Mouse (Mus musculus) liver, embryonic 15.5 days (tissue): ENCODE measurements around the gene Ep400. TPM values are rescaled to one million over a fixed set of nuclear protein-coding genes. Genes with fewer than 3 reads are reported as not detected.

Experiments used
- ATAC-seq: fragments of 200-750 bp; cut with Nextera tagmentation; 2 replicates; pipeline ENCODE4 v1.8.0; 2017; ENCODE audit warnings: moderate number of reproducible peaks, mild to moderate bottlenecking, moderate library complexity; ENCODE audit not compliant: insufficient read depth
- H3K27ac ChIP-seq: fragments of 300-500 bp; sonication (generic); replicated peaks from 2 replicates; pipeline ENCODE4 v1.5.1; 2015; ENCODE audit warnings: mild to moderate bottlenecking, inconsistent platforms
- H3K27me3 ChIP-seq: fragments of 300-500 bp; sonication (generic); 2 replicates; pipeline ENCODE4 v1.6.1; 2015; ENCODE audit warnings: mild to moderate bottlenecking, inconsistent platforms
- H3K36me3 ChIP-seq: fragments of 300-500 bp; sonication (generic); replicated peaks from 2 replicates; pipeline ENCODE4 v1.6.1; 2015; ENCODE audit warnings: moderate library complexity, mild to moderate bottlenecking, inconsistent platforms
- H3K4me1 ChIP-seq: fragments of 300-500 bp; sonication (generic); replicated peaks from 2 replicates; pipeline ENCODE4 v1.6.1; 2015; ENCODE audit warnings: inconsistent platforms
- H3K4me2 ChIP-seq: fragments of 300-500 bp; sonication (generic); 2 replicates; pipeline ENCODE4 v1.6.1; 2015; ENCODE audit warnings: moderate library complexity, mild to moderate bottlenecking, inconsistent platforms
- H3K4me3 ChIP-seq: fragments of 300-500 bp; sonication (generic); replicated peaks from 2 replicates; pipeline ENCODE4 v1.5.1; 2015; ENCODE audit warnings: mild to moderate bottlenecking, inconsistent platforms
- H3K9ac ChIP-seq: fragments of 300-500 bp; sonication (generic); 2 replicates; pipeline ENCODE4 v1.6.1; 2015; ENCODE audit warnings: moderate library complexity, mild to moderate bottlenecking, inconsistent platforms
- H3K9me3 ChIP-seq: fragments of 300-500 bp; sonication (generic); replicated peaks from 2 replicates; pipeline ENCODE4 v1.6.1; 2016; ENCODE audit warnings: inconsistent platforms
- WGBS: fragments of 180-500 bp; shearing (Covaris S2); methylation state at CpG from one replicate; pipeline ENCODE4 v1.1.7; 2015; ENCODE audit warnings: mixed read lengths; ENCODE audit not compliant: insufficient replicate concordance; 5-methylcytosine and 5-hydroxymethylcytosine counted together
- microRNA-seq: library from miRNA; unstranded; fragments of <30 nt; microRNA quantifications from one replicate; pipeline ENCODE4, GENCODE M21; 2016
- polyA plus RNA-seq: library from polyadenylated mRNA; unstranded; fragments of >200 nt; fragmentation: Nextera tagmentation; extraction: Ambion mirVana; gene quantifications from 2 replicates; pipeline ENCODE4 v1.2.1, GENCODE M21; 2015

Ep400 gene
- polyA plus RNA-seq, 1 experiment from 2014 or later, result 20.0 TPM

DNA sequence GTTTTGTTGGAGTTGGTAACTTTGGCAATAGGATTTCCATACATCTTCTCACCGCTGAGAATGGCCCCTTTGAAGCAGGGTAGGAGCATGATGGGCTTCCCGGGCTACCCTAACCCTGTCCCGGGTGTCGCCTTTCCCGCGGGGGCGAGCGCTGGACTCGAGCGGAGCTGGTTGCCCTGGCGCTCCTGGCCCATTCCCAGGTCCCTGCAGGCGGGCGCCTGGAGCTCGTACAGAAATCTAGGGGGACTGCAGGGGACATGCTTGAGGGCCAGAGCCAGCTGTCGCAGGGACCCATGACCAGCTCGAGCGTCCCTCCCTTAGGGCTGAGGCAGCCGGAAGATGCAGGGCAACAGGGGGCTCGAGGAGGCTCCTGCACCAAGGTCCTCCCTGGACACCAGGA, 142.4 kb downstream of the Ep400 start:
- H3K36me3 ChIP-seq, result no peaks in the 10 kb centered on the region
- no peak overlapping the region for H3K27ac ChIP-seq
- no peaks in the 10 kb centered on the region for H3K9me3 ChIP-seq
- ATAC-seq, result no peak
- WGBS, result 22% methylated on average over 19 of the region's 19 CpGs
- no peak overlapping the region for H3K9ac ChIP-seq
- no peak overlapping the region for H3K4me3 ChIP-seq
- H3K27me3 ChIP-seq, result peaks cover 32% of the 10 kb centered on the region
- H3K4me2 ChIP-seq, result no peak overlapping the region
- H3K4me1 ChIP-seq, result no peaks in the 10 kb centered on the region

DNA sequence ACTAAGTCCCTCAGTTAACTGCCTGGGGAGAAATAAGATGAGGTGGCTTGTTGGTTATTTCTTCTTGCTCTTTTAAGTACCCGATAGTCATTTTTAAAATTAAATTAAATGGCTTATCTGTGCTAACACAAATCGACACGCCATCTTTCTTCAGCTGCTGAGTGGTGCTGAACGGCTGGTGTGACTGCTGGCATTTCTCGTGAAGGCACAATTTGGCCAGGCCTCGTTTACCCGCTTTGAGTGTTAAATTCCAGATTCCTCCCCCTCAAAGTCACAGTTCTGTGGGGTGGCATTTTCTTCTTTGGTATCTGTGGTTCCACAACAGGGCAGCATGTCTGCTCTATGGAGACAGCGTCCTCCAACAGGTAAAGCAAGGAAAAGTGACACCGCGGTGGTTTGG, 143.2 kb downstream of the Ep400 start:
- H3K27me3 ChIP-seq, result peaks cover 32% of the 10 kb centered on the region
- no peak overlapping the region for H3K27ac ChIP-seq
- no peaks in the 10 kb centered on the region for H3K4me1 ChIP-seq
- WGBS, result 70% methylated on average over 10 of the region's 10 CpGs
- H3K4me3 ChIP-seq, result no peak overlapping the region
- no peak overlapping the region for H3K9ac ChIP-seq
- ATAC-seq, result no peak
- no peaks in the 10 kb centered on the region for H3K36me3 ChIP-seq
- no peaks in the 10 kb centered on the region for H3K9me3 ChIP-seq
- H3K4me2 ChIP-seq, result no peak overlapping the region

DNA sequence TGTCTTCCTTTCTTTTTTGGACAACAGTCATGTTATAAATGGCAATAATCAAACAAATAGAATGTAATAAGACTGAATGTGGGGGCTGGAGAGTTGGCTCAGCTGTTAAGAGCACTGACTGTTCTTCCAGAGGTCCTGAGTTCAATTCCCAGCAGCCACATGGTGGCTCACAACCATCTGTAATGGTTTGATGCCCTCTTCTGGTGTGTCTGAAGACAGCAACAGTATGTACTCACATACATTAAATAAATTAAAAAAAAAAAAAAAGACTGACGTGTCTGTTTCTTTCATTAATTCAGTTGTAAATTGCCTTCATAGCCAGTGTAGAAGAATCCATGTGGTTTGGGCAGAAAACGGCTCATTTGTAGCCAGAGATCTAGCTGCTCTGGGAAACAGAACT, 146.2 kb downstream of the Ep400 start:
- H3K9me3 ChIP-seq, result no peaks in the 10 kb centered on the region
- H3K4me3 ChIP-seq, result no peak overlapping the region
- H3K36me3 ChIP-seq, result no peaks in the 10 kb centered on the region
- H3K27ac ChIP-seq, result no peak overlapping the region
- peaks cover 25% of the 10 kb centered on the region for H3K27me3 ChIP-seq
- no peak for ATAC-seq
- no peak overlapping the region for H3K9ac ChIP-seq
- H3K4me1 ChIP-seq, result no peaks in the 10 kb centered on the region
- WGBS, result 55% methylated on average over 2 of the region's 2 CpGs
- H3K4me2 ChIP-seq, result no peak overlapping the region

DNA sequence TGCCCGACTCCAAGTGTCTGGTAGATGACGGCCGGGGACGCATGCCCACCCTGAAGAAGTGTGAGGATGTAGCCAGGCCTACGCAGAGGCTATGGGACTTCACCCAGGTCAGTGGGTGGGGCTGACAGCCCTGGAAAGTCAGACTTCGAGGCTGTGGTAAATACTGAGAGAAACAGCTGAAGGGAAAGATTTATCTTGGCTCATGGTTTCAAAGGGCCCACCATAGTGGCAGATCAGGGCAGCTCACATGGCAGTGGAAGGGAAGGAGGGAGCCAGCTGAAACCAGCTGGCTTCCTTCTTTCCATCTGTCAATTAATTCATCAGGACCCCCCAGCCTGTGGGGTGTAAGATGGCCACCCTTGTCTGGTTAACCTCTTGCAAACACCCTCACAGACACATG, 151.3 kb downstream of the Ep400 start:
- H3K9me3 ChIP-seq, result no peaks in the 10 kb centered on the region
- H3K36me3 ChIP-seq, result no peaks in the 10 kb centered on the region
- no peak overlapping the region for H3K4me3 ChIP-seq
- no peaks in the 10 kb centered on the region for H3K4me1 ChIP-seq
- no peak for ATAC-seq
- no peak overlapping the region for H3K27ac ChIP-seq
- no peak overlapping the region for H3K9ac ChIP-seq
- 67% methylated on average over 6 of the region's 6 CpGs for WGBS
- H3K27me3 ChIP-seq, result no peaks in the 10 kb centered on the region
- no peak overlapping the region for H3K4me2 ChIP-seq

Small RNA genes within 50 kb of the gene (microRNA-seq; reads per million reads assigned to microRNA genes)
- 5.3 reads per million, percentile 17 among the genes with 10 or more reads in this experiment for gene Mir7026

Other genes starting within 250 kb of the Ep400 start
- gene Galnt9, start 226.4 kb downstream of the Ep400 start, polyA plus RNA-seq, result 0.16 and 0.22 TPM in 2 replicates
- gene Noc4l, start 117.3 kb downstream of the Ep400 start, polyA plus RNA-seq, result 41.1 and 43.2 TPM in 2 replicates
- gene Ddx51, start 117.3 kb downstream of the Ep400 start, polyA plus RNA-seq, result 11.1 and 11.3 TPM in 2 replicates
- gene Pus1, start 9.9 kb upstream of the Ep400 start, polyA plus RNA-seq, result 28.9 and 33.2 TPM in 2 replicates
- 11.6 and 15.2 TPM in 2 replicates for gene Ulk1, start 39.4 kb upstream of the Ep400 start, polyA plus RNA-seq
- 51.9 and 60.4 TPM in 2 replicates for gene Hscb, start 69.1 kb upstream of the Ep400 start, polyA plus RNA-seq
- 36.6 and 37.2 TPM in 2 replicates for gene Chek2, start 69.3 kb upstream of the Ep400 start, polyA plus RNA-seq
- 1.1 and 1.5 TPM in 2 replicates for gene Ttc28, start 109.1 kb upstream of the Ep400 start, polyA plus RNA-seq